Mouse (Mus musculus) cerebellum, adult 9-10 months (tissue): ENCODE results near the gene Gpx8.

Source experiments
- DNase-seq: peaks from one replicate; pipeline ENCODE4 v3.0.0; 2022

Gene Gpx8

DNA sequence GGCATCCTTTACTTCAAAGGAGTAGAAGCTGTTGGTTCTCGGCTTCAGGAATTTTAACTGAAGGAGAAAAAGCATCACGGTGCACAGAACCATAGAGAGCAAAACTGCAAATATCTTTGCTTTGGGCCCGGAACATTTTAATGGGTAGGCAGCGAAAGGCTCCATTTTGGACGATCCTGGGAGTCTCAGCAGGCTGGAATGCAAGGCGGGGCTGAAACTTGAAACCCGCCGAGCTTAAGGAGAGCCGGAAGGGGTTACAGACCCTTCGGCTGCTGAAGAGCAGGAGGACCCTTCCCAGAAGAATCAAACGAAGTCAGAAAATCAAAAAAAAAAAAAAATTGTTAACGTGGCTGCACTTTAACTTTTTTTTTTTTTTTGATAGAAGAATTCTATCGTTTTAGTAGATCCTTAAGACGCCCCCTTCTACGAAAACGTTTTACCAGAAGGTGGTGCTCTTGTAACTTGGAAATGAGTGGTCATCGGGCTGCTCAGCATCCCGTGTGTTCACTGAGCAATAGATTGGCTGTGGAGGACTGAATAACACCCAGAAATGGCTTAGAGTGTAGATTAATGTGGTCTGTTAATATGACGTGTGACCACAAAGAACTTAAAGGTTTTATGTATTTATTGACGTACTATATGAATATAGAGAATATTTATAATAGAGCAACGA is at the start of gene Gpx8:
Gpx8 (minus strand) TSS at position 200 of the 673 bp plus-strand sequence.
- DNase-seq, result no peak

DNA sequence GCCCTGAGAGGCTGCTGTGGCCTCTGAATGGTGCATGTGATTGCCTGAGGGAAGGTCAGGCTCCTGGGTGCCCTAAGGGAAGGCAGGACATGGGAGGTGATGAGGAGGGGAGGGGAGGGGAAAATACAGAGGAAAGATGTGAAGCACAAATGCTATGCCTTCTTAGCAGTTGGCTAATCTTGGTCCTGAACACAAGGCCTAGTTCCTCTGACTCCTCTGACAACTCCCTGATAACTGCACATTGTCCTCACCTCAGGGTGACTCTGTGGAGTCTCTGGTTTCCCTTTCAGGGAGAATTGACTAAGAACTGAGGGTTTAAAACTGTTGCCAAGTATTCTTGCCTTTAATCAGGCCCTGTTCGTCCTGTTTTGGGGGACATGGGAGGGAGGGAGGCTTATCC is 48.4 kb upstream of the Gpx8 start:
- no peak for DNase-seq

DNA sequence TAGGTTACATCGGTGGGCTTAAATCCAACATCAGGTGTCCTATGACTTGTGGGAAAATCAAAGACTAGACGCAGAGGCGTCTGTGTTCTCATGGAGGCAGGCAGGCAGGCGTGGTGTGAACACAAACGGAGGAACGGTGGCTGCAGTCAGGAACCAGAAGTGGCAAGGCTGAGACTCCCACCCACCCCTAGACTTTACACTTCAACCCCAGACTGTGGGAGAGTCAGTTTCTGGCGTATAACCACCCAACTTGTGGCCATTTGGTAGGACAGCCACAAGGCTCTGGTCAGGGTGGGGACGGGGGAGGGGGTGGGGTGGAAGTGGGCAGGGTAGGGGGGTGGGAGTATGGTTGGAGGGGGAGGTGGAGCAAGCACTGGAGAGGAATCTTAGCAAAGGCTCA is 44.3 kb upstream of the Gpx8 start:
- DNase-seq, result no peak

DNA sequence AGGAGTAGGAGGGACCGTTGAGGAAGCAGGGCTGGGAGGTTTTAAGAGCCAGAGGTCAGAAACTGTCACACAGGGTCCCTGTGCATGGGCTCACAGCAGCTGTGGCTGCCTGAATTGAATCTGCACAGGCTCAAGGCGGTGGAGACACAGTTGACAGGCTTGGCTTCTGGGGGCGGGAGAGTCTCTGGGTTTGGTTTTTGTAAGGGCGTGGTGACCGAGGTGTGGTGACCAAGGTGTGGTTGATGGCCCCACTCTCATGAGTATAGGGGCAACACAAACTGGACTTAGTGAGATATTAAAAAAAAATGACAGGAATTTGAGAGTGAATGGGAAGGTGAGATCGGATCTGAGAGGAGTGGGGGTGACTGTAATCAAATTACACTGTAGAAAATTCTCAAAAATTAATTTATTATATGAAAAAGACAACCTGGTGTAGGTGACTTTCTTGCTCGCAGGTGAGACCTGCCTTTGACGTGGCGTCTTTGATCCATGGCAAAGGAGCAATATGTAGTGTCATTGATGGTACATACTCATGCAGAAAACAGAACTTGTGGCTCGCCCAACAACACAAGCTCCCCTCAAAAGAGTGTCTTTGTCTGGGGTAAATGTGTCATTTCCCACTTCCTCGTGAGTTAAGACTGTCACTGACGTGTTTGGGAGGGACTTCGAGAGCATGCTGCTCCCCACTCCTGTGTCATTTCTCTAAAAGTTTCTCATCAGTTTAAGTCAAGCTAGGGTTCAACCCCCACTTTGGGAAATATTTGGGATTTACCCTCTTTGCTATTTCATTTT is 41.2 kb upstream of the Gpx8 start:
- no peak for DNase-seq

DNA sequence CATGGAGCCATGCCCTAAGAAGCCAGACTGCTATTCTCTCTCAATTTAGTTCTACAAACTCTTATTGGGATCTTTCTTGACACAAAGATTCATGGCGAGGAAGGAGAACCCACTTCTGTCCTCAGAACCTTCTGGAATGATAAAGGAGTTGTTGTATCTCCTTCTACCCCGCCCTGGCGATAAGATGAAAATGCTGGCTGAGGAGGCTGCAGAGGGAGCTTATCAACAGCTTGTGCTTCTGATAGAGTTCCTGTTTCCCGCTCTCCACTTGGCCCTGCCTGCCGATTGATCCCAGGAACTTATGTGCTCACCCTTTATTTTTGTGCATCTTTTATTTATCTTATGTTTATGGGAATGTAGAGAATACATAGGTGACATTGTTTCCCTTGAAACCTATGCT is 38.5 kb upstream of the Gpx8 start:
- no peak for DNase-seq

DNA sequence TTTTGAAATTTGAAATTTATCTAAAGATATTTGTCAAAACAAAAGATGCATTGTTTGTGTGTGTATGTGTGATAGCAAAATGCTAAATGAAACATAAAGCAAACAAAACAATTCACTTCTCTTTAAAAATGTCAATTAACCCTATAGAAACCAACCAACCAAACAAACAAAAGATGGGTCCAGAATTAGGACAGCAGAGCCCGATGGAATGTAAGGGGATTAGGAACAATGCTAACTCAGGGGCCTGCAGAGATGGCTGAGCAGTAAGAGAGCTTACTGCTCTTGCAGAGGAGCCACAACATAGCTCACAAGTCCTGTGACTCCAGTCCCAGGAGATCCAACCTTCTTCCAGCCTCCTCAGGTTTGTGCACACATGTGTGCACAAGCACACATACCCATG is 35.9 kb upstream of the Gpx8 start:
- DNase-seq, result no peak

DNA sequence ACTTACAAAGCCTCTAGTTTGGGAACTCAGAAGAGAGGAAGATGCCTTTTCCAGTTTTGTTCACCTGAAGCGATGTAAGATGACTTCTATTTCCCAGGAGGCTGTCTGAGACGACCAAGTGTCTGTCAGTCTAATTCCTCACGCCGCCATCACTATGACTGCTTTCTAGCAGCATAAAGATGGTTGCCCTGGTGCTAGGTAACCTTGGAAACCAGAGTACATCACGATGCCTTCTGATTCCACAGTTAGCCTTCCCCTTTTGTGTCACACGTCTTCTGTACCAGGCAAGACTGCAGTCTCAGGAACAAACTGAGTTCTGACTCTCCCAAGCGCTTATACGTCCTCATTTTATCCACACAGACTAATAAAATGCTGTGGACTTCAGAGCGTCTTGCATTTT is 32.8 kb upstream of the Gpx8 start:
- DNase-seq, result no peak

DNA sequence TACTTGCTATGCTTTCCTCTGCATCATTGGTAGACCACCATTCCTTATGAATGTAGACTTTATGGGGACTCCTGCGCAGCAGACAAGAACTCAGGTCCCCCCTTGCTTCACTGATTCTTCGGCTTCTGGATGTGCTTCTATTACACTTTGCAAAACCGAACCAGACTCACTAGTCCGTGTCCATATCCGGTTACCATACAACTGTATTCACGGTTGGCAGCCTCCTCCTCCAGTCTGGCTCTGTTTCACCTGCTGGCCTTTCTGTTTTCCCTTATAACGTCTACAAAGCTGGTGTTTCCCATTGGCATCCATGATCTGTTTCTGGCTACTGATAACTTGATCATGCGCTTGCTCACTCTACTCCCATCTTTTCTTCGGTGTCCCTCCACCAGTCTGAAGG is 18.3 kb upstream of the Gpx8 start:
- DNase-seq, result no peak

DNA sequence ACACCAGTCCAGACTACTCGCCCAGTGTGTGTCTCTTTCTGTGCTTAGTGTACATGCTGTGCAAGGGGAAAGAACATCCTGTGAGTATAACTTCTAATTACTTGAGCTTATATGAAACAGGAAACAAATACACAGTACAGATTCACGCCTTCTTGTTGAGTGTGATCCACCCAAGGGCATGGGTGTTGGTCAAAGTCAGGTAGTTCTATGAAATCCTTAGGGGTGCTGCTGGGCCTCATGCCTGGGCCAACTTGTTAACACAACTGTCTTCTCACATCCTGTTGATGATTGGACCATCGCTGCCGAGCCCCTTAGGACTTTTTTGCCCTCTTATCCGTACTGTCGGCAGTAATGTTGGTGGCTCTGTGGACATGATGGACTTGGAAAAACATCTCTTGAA is 15.5 kb upstream of the Gpx8 start:
- DNase-seq, result no peak

DNA sequence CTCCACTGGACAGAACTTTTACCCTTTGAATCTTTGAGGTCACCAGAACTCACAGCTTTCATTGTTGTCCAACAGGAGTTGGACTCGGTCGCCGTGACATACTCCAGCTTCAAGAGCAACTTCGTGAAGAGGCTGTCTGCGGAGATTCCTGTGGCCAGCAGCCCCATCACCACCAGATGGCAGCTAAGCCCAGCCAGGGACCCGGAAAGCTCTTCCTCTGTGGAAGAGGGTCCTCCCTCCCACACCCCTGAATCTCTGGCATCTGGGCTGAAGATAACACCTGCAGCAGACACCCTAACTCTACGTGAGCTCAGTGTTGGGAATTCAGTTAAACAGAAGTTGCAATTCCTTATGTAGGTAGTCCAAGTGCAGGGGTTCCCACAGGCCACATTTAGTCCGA is 9.6 kb upstream of the Gpx8 start:
- DNase-seq, result no peak

DNA sequence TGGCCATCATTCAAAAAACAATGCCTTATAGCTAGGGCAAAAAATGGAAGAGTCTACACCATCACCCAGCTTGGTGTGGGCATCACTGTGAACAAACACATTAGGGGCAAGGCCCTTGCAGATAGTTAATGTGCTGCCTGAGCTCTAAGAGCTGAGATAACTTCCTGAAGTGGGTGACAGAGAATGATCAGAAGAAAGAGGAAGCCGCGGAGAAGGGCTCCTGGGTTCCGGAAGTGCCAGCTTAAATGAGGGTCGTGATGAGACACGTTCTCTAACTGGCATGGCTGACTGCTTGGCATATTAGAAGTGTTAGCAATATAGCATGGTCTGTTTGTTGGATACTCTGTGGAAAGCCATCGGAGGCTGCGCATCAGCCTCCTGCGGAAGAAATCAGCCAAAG is 8.0 kb upstream of the Gpx8 start:
- no peak for DNase-seq

DNA sequence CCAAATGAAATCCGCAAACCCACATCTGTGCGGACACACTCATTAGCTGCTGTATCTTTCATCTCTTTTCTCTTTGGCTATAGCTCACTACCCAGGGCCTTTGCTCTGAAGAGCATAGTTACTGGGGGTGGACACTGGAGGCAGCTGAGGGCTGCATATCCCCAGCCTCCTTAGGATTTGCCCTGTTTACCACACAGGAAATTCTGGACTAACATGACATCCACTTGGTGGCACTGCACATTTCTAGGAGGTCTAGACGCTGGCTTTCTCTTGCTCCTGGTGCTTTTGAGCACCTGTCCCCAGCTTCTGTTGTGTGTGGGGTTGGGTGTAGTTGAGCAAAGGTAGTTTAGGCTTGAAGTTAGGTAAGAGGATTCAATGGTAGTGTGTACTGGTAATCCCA is 1.4 kb upstream of the Gpx8 start:
- no peak for DNase-seq

DNA sequence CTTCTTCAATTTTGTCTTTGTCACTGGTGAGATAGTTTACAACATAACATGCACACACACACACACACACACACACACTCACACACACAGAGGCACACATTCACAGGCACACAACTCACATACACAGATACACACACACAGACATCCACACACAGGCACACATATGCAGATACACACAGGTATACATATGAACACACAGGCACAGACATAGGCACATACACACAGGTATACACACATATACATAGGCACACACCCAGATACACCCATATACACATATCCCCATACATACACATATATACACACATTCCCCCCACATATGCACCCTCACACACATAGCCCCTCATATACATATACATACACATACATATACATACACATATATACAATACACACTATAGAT is 808 bp upstream of the Gpx8 start:
- no peak for DNase-seq

DNA sequence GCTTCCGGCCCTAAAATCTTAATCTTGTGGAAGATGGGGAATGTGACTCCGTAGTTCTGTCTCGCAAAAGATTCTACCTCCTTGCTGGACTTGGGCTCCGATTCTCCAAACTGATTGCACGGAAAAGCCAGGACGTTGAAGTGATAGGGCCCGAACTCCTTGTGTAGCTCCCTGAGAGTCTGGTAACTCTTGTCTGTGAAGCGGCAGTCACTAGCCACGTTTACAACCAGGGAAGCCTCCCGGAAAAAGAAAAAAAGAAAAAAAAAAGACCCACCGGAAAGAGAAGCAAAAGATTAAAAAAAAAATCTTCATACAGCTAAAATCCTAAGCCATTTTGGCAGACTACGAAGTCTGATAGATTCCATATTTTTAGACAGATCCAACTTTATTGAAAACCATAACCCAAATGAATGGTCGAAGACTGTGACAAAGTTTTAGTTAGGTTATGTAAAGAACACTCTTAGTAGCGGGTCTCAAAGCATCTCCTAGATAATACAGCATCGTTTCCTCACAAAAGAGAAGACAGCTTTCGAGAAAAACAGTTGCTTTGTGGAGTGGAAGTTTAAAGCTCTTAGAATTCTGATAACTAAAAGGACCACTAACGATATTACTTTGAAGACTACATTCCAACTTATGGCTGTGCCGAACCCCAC is 626 bp downstream of the Gpx8 start:
- no peak for DNase-seq

DNA sequence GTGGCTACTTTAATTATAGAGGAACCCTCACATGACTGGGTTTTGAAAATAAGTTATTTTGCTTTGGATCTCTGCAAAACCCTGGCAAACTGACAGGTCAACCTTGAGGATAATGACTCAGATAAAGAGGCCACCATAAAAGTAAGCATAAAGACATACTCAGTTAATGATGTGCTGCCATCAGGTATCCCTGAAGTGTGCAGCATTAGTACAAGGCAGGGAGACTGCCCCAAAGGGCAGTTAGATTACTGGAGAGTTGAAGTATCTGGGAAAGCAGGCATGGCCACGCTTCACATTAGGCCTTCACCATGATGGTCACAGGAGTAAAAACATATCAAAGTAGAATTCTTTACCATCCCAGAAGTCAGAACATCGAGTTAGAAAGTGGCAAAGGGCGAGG is 1.3 kb downstream of the Gpx8 start:
- DNase-seq, result no peak

DNA sequence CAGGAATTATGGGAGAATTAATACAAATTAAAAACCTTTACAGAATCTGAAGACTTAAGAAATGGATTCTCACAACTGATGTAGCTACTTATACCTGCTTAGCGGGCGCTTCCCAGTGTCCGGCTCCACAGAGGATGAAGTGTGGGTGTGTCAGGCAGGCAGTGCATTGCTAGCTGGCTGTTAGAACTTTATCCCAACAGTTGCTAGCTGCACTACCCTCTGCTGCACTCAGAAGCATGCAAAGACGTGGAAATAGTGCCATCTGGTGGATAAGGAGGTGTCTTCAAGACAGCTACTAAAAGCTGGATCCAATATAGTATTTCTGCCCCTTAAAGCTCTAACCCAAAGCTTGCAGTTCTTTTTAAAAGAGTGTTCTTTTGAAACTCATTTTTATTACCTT is 10.4 kb downstream of the Gpx8 start:
- peak; percentile 86 for DNase-seq

DNA sequence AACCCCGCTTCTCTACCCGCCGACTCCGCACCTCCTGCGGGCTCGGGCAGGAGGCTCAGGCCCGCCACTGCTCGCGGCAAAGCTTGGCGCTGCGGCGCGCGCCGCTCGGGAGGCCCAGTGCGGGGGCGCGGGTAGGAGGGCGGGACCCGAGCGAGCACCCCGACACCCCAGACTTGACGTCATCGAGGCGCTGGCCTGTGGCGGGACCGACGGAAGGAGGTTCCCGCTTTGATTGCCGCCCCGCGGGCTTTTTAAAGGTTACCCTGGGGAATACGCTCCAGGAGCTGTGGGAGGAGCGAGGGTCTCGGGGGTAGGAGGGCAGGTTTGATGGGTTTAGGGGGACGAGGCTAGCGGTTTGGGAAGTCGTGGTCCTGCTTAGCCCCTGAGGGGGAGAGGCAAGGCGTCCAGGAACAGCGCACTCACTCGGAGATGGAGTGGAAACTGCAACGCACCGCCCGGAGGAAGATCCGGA is 11.2 kb downstream of the Gpx8 start, which contains the start of gene Cdc20b:
Cdc20b (plus strand) TSS at position 162 of the 472 bp plus-strand sequence.
- no peak for DNase-seq

DNA sequence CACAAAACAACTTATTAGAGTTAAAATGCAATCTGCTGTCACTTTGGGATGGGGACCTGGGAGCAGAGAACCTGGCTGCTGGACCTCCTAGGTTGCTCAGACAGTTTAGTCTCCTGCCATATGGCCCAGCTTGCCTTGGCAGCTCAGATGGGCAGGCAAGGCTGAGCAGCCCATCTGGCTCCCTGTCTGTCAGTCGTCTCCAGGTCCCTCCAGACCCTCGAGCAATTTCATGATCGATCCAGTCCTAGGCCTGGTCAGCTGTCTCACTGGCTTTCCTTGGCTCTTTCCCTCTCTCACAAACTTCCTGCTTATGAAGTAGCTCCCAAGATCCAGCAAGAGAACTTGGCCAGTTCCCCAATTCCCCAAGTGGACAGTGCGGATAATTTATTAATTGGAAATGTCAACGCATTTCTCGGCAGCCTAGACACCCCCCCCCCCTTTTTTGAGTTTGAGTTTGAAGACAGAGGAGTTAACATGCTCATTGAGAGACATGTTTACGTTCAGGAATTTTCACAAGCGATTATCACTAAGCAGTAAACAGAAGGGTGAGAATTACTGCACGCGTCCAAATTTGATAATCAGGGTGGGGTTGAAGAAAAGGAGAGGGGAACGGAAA is 11.8 kb downstream of the Gpx8 start:
- peak; percentile 42 for DNase-seq

DNA sequence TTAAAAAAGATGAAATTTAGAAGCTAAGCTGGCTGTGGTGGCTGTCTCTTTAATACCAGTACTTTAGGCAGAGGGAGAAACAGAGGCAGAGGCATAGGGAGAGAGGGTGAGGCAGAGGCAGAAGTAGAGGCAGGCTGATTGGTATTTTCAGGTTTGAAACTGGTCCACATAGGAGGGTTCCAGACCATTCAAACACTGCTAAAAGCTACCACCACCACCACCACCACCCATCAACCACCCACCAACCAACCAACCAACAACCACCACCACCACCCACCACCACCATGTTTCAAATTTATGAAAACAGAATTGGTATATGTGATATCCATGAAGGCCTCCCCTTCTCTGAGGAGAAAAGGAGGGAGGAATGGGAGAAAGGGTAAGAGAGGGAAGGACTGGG is 13.4 kb downstream of the Gpx8 start:
- no peak for DNase-seq

DNA sequence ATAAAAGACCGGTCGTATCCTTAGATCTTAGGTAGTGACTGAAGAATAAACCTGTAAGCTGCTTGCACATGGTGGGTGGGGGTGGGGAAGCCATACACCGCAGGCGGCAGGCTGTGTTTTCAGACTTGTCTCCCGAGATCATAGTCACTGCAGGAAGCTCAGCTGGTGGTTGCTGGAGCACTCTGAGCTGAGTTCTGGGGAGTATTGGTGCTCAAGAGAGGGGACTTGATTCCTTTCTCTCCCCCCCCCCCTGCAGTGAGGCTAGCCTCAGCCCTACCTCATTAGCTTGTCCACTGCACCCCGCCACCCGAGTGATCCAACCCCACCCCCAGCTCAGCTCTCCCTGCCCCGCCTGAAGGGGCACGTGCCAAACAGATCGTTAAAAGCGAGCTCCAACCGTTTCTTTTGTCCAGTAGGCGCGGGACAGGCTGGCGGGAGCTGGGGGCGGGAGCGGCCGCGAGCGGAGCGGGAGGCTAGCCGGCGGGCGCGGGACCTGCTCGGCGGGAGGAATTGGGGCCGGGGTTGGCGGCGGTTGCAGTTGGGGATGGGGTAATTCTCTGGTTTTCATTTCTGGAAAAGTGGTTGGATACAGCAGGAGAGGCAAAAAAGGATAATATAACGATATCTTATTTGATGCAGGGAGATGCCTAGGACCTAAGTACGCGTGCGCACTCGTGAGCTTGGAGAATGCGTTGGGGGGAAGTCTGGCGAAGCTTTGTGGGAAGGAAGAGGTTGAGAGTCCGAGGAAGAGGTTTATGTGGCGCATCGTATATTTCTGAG is 14.2 kb downstream of the Gpx8 start:
- peak; percentile 21 for DNase-seq

DNA sequence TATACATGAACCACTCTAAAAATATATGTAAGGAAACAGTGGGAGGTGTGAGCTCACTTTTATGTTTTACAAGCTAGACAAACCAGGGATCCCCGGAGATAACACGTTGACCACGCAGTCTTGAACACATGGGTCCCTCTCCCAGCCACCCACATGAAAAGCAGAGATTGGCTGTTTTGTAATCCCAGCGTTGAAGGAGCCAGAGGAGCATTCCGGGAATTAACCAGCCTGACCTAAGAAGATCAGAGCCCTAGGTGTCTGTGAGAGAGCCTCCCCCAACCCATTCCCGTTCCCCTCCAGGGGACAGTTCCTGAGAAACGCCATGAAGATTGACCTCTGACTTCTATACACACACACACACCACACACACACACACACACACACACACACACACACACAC is 14.9 kb downstream of the Gpx8 start:
- no peak for DNase-seq

DNA sequence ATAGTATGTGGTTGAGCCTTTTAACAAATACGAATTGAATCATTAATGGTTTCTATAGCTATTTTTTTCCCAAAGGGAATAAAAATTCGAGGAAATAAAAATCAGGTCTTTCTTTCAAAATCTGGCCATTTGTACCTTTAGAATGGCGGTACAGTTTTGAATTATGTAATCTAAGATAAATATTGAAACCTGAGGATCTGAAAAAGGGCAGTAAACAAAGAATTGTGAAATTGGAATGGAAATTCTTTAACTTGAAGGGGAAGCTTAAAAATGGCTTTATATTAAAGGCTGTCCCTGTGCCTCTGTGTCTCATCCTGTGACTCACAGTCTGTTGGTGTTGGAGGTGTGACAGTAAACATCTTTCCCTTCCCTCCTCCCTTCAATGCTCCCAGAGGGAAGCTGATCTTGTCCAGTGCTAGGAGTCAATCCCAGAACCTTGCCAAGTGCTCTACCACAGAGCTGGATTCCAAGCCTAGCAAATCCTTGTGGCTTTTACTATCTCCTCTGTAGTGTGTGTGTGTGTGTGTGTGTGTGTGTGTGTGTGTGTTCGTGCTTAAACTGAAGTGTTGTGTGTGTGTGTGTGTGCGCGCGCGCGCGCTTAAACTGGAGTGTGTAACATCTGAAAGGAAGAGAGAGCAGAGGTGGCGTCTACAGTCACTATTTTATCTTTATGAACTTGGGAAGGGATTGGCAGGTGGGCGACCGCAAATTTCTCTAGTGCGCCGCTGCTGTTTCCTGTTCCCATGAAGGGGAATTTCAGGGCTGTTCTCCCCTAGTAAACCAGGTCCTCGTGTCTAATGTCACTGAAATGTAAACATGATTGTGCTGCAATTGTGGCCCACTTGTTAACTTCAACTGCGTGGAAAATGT is 22.7 kb downstream of the Gpx8 start:
- no peak for DNase-seq
